Mouse (Mus musculus) thymus, adult 2 months (tissue): ENCODE measurements around the gene Plxdc1. TPM values are rescaled to one million over a fixed set of nuclear protein-coding genes. Genes with fewer than 3 reads are reported as not detected.

ENCODE experiments used
- DNase-seq: peaks from one replicate; pipeline ENCODE4 v3.0.0; 2021
- H3K27ac ChIP-seq: fragments of 200-500 bp; 2 replicates; pipeline ENCODE4 v1.5.1; 2012; ENCODE audit warnings: low read length, control low read depth; ENCODE audit not compliant: control insufficient read depth, insufficient read depth
- H3K27me3 ChIP-seq: fragments of 200-500 bp; 2 replicates; pipeline ENCODE4 v1.6.1; 2012; ENCODE audit warnings: mild to moderate bottlenecking, low read length, moderate library complexity, mixed read lengths; ENCODE audit not compliant: control insufficient read depth, insufficient read depth
- H3K36me3 ChIP-seq: fragments of 200-500 bp; 2 replicates; pipeline ENCODE4 v1.6.1; 2012; ENCODE audit warnings: mild to moderate bottlenecking, low read length, moderate library complexity; ENCODE audit not compliant: control insufficient read depth, insufficient read depth
- H3K4me1 ChIP-seq: fragments of 200-500 bp; replicated peaks from 2 replicates; pipeline ENCODE4 v1.6.1; 2012; ENCODE audit warnings: low read length; ENCODE audit not compliant: control insufficient read depth, insufficient read depth
- H3K4me3 ChIP-seq: fragments of 200-500 bp; 2 replicates; pipeline ENCODE4 v1.5.1; 2012; ENCODE audit warnings: mild to moderate bottlenecking, low read length, control low read depth, moderate library complexity; ENCODE audit not compliant: control insufficient read depth, insufficient read depth
- CTCF ChIP-seq: fragments of 200-500 bp; IDR thresholded peaks from 2 replicates; pipeline ENCODE4 v1.5.1; 2012; ENCODE audit warnings: mild to moderate bottlenecking, control low read depth, low read length, moderate library complexity, borderline replicate concordance; ENCODE audit not compliant: control insufficient read depth, poor library complexity, insufficient read depth; ENCODE audit errors: extremely low read depth
- POLR2A ChIP-seq: fragments of 200-500 bp; IDR thresholded peaks from 2 replicates; pipeline ENCODE4 v1.6.1; 2012; ENCODE audit warnings: mild to moderate bottlenecking, low read length, control low read depth, moderate library complexity; ENCODE audit not compliant: control insufficient read depth, poor library complexity, insufficient read depth; ENCODE audit errors: extremely low read depth
- WGBS: fragments of 180-500 bp; shearing (Covaris S2); methylation state at CpG from one replicate; pipeline ENCODE4 v1.1.7; 2018; 5-methylcytosine and 5-hydroxymethylcytosine counted together
- polyA plus RNA-seq: library from polyadenylated mRNA; depleted of rRNA; stranded (reverse); fragments of >200 nt; gene quantifications from 2 replicates; pipeline ENCODE4 v1.2.3, GENCODE M21; 2012

Plxdc1 gene
- polyA plus RNA-seq, 1 experiment, result 77.5 TPM

DNA sequence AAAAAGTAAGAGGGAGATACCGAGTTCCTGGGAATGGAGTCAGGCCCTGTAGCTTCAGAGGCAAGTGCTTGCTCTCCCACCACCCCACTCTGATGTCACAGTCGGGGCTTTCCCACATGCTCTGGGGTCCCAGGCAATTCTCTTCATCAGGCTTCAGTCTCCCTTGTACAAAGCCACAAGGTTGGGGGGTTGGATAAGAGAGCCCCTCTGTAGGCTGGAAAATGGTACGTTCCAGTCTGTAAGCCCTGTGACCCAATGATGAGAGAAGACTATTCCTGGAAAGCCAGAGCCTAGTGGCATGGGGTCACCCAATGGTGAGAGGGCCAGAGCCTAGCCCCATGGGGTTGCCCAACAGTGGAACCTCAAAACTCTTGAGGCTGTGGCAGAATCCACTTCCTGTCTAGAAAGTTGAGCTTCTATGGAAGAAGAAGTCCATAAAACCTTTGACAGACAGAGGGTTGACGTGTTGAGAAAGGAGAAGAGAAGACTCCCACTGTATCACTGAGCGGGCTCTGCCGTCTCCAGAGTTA lies 70.2 kb downstream of the Plxdc1 start:
- WGBS, result 94% methylated on average over 6 of the region's 6 CpGs
- Histone ChIP-seq H3K27ac (no peak overlapping the region), H3K36me3 (no peaks in the 10 kb centered on the region), H3K4me3 (no peak overlapping the region), H3K27me3 (no peaks in the 10 kb centered on the region), H3K4me1 (no peaks in the 10 kb centered on the region)
- DNase-seq, result no peak
- TF ChIP-seq CTCF (no peak), POLR2A (no peak)

DNA sequence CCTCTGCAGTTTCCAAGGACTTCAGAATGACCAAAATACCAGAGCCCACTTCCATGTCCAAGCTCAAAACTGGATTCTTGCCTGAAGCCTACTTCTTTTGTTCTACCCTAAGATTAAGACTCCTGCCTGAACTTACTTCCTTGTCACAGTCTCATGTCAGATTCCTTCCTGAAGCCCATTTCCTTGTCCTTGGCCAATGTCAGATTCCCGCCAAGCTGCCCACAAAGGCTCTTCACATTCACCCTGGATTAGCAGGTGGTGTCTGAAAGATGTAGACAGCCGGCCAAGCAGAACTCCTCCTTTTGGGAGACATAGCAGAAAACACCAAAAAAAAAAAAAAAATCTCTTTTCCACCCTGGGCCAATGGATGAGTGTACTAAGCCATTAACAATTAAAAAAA lies 70.8 kb downstream of the Plxdc1 start:
- no peak for DNase-seq
- no peak overlapping the region for H3K4me3 ChIP-seq
- H3K36me3 ChIP-seq, result no peaks in the 10 kb centered on the region
- no peaks in the 10 kb centered on the region for H3K4me1 ChIP-seq
- 93% methylated on average over 2 of the region's 2 CpGs for WGBS
- no peak for TF ChIP-seq CTCF
- TF ChIP-seq POLR2A, result no peak
- no peak overlapping the region for H3K27ac ChIP-seq
- no peaks in the 10 kb centered on the region for H3K27me3 ChIP-seq

DNA sequence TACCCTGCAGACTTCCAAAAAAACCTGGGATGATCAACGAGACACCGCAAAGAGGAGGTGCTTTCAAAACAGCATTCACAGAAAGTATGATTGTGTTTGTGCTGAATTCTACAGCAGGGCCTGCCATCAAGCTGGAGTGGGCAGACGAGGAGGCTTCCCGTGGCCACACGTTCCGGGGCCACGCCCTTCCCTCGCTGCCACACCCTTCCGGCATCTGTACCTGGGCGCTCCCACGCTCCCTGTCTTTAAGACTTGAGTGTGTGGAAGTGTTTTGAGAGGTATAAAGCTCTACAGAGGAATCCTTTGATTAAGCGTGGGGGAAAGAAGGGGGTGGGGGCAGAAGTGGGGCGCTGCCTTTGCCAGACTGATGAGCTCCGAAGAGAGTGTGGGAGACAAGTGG lies 73.1 kb downstream of the Plxdc1 start:
- TF ChIP-seq POLR2A (no peak), CTCF (no peak)
- no peak for DNase-seq
- Histone ChIP-seq H3K27ac (no peak overlapping the region), H3K27me3 (no peaks in the 10 kb centered on the region), H3K36me3 (no peaks in the 10 kb centered on the region), H3K4me3 (no peak overlapping the region), H3K4me1 (no peaks in the 10 kb centered on the region)
- WGBS, result 95% methylated on average over 14 of the region's 14 CpGs

DNA sequence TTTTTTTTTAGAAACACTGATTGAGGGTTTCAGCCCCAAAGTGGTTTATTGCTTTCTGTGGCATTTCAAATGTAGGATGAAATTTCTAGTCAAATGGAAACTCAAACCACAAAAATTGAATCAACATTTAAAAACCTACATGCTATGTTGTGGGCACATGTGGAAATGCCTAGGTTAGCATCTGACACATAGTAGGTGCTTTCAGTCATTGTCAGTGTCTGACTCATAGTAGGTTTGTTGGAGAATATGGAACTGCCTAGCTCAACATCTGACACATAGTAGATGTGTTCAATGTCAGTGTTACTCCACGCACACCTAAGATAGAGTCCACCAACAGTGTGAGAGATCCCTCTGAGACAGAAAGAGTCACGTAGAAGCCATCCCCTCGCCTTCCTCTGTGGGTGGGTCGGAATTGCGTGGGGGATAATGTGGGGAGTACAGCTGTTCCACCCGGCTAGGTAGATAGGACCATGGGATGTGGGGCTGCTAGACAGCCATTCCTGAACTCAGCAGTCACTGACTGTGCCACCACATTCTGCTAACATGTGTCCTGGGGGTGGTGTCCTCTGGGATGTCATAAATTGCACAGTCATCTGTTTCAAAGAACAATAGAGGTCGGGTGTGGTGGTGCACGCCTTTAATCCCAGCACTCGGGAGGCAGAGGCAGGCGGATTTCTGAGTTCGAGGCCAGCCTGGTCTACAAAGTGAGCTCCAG lies 77.5 kb downstream of the Plxdc1 start:
- Histone ChIP-seq H3K27ac (no peak overlapping the region), H3K4me3 (no peak overlapping the region), H3K27me3 (no peaks in the 10 kb centered on the region), H3K36me3 (no peaks in the 10 kb centered on the region), H3K4me1 (peaks cover 5% of the 10 kb centered on the region)
- no peak for TF ChIP-seq CTCF
- TF ChIP-seq POLR2A, result no peak
- DNase-seq, result no peak
- 91% methylated on average over 11 of the region's 11 CpGs for WGBS

DNA sequence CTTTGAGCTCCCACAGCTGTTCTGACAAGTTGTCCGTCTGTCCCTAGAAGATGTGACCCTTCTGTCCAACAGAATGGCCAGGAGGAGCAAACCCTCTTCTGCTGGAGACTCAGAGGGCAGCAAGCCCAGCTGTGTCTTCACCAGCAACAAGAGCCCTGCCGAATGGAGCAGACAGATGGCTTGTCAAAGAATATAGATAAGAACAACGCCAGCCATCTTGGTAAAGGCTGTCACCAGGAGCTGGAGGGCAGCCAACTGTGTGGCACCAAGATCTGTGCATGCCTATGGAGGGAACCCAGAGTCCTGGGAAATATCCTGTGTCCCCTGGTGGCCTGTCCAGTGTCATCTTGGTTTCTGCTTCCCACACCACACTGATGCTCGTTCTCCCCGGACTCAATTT lies 78.3 kb downstream of the Plxdc1 start:
- WGBS, result 78% methylated on average over 5 of the region's 5 CpGs
- Histone ChIP-seq H3K4me3 (no peak overlapping the region), H3K4me1 (peaks cover 5% of the 10 kb centered on the region), H3K36me3 (no peaks in the 10 kb centered on the region), H3K27ac (no peak overlapping the region), H3K27me3 (no peaks in the 10 kb centered on the region)
- no peak for DNase-seq
- TF ChIP-seq POLR2A (no peak), CTCF (no peak)

DNA sequence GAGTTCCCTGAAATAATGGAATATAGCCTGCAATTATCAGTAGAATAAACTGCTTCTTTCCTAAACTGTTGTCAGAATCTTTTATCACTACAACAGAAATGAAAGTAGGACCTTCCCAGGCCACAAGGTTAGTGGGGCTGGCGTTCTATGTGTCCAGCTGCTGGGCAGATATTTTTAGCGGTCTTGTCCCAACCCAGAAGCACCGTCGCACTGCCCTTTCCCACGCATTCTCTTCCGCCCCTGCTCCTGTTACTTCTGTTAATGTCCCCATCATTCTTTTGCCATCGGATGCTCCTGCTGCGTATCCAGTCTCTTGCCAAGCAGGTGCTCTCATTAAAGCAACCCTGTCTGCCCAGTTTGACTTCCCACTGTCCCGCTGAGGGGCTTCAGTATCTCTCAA lies 79.3 kb downstream of the Plxdc1 start:
- no peak for DNase-seq
- no peak overlapping the region for H3K4me3 ChIP-seq
- no peaks in the 10 kb centered on the region for H3K27me3 ChIP-seq
- H3K4me1 ChIP-seq, result peaks cover 5% of the 10 kb centered on the region
- TF ChIP-seq POLR2A (no peak), CTCF (no peak)
- 95% methylated on average over 9 of the region's 9 CpGs for WGBS
- no peak overlapping the region for H3K27ac ChIP-seq
- H3K36me3 ChIP-seq, result no peaks in the 10 kb centered on the region

DNA sequence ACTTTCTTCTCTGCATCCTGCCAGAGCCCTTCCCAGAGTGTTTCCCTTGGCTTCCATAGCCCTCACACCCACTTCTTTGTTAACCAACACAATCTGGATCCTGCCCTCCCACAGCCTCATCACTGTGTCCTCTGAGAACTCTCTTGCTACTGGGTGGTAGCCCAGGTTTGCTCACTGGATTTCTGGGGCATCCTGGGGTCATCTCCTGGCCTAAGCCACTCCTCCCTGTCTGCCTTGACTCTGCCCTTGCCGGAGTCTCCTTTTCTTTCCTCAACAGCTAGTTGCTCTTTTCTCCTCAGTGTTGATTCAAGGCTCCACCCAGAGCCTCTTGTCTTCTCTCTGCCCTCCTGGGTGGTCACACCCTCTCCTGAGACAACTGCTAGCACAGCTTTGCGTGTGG lies 80.3 kb downstream of the Plxdc1 start:
- H3K27me3 ChIP-seq, result no peaks in the 10 kb centered on the region
- no peak overlapping the region for H3K4me3 ChIP-seq
- 95% methylated on average over 2 of the region's 2 CpGs for WGBS
- no peaks in the 10 kb centered on the region for H3K36me3 ChIP-seq
- no peak for TF ChIP-seq CTCF
- TF ChIP-seq POLR2A, result no peak
- no peak overlapping the region for H3K27ac ChIP-seq
- no peak for DNase-seq
- peaks cover 5% of the 10 kb centered on the region for H3K4me1 ChIP-seq

DNA sequence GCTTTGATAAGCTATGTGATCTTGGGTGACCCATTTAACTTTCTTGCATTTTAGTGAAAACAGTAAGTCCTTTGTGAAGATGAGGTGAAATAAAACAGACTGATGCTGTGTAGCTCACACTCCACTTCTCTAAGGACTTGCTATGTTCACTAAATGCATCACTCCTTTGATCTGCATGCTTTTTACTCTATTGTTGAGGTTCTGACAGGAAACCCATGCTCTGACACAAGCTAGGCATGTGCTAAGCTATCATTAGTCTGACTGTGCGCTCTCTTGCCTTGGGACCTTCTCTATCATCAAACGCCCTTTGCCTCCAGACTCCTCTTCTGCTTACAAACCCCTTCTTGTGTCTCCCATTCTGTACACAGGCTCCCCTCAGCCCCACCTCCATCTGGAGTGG lies 80.7 kb downstream of the Plxdc1 start:
- DNase-seq, result peak; percentile 5
- Histone ChIP-seq H3K27me3 (no peaks in the 10 kb centered on the region), H3K36me3 (no peaks in the 10 kb centered on the region), H3K27ac (no peak overlapping the region), H3K4me3 (no peak overlapping the region), H3K4me1 (peaks cover 5% of the 10 kb centered on the region)
- TF ChIP-seq POLR2A (no peak), CTCF (no peak)
- 81% methylated on average over 2 of the region's 2 CpGs for WGBS
